Mouse (Mus musculus): ENCODE measurements at regions not wholly inside any gene's neighbourhood (a gene's known extent, or its start where the extent isn't known, plus 50 kb on each side); places are given as distances from the start of the nearest gene placed in this dataset.

- DNase-seq (ENCODE audit: low spot score in 2 of 2) = no peak
Measured at GRCm38 (mm10) chr16:65916831-65917230, 101.8 kb downstream of the Vgll3 start.

- no peak for DNase-seq (ENCODE audit: low spot score in 2 of 2)
Measured at GRCm38 (mm10) chr16:65925986-65926385, 110.9 kb downstream of the Vgll3 start.

GRCm38 (mm10) chr16:65963829-65964228 lies 148.8 kb downstream of the Vgll3 start:
- DNase-seq (ENCODE audit: low spot score in 2 of 2) = no peak

- DNase-seq (ENCODE audit: low spot score in 2 of 2) = no peak
Measured at GRCm38 (mm10) chr16:65964260-65964659, 149.2 kb downstream of the Vgll3 start.

GRCm38 (mm10) chr16:65977075-65977474 lies 162.0 kb downstream of the Vgll3 start:
- no peak for DNase-seq (ENCODE audit: low spot score in 2 of 2)

- DNase-seq (ENCODE audit: low spot score in 2 of 2) = no peak
Measured at GRCm38 (mm10) chr16:65987186-65987585, 172.1 kb downstream of the Vgll3 start.

GRCm38 (mm10) chr16:65999343-65999742 lies 184.3 kb downstream of the Vgll3 start:
- no peak for DNase-seq (ENCODE audit: low spot score in 2 of 2)

- DNase-seq (ENCODE audit: low spot score in 2 of 2) = no peak
Measured at GRCm38 (mm10) chr16:66000728-66001273, 185.7 kb downstream of the Vgll3 start.

- no peak for DNase-seq (ENCODE audit: low spot score in 2 of 2)
Measured at GRCm38 (mm10) chr16:66004689-66005088, 189.6 kb downstream of the Vgll3 start.

- peak in 1 of 2 experiments; percentile 14 for DNase-seq (ENCODE audit: low spot score in 2 of 2)
Measured at GRCm38 (mm10) chr16:66005954-66006580, 191.0 kb downstream of the Vgll3 start.

GRCm38 (mm10) chr16:66013608-66014007 lies 198.6 kb downstream of the Vgll3 start:
- no peak for DNase-seq (ENCODE audit: low spot score in 2 of 2)

GRCm38 (mm10) chr16:66014861-66015602 lies 200.0 kb downstream of the Vgll3 start:
- no peak for DNase-seq (ENCODE audit: low spot score in 2 of 2)

GRCm38 (mm10) chr16:66017040-66017439 lies 202.0 kb downstream of the Vgll3 start:
- no peak for DNase-seq (ENCODE audit: low spot score in 2 of 2)

GRCm38 (mm10) chr16:66023397-66023796 lies 208.3 kb downstream of the Vgll3 start:
- DNase-seq (ENCODE audit: low spot score in 2 of 2) = no peak
